Mouse (Mus musculus) granulocyte monocyte progenitor cell, adult 5-6 weeks (primary cell): ENCODE results near the gene Polrmt. TPM values are rescaled to one million over a fixed set of nuclear protein-coding genes. Genes with fewer than 3 reads are reported as not detected.

Experiments
- ATAC-seq: replicated peaks from 2 replicates; pipeline ENCODE4 v1.8.0; 2016; ENCODE audit warnings: mild to moderate bottlenecking, moderate TSS enrichment, inconsistent platforms; ENCODE audit not compliant: poor library complexity, severe bottlenecking
- total RNA-seq, 2 experiments: library from RNA; stranded (forward) in 1 of 2; stranded (reverse) in 1 of 2; fragments of 200-712, 200-1000 nt in 1 of 2; fragments of >200 nt in 1 of 2; fragmentation: Nextera tagmentation in 1 of 2; gene quantifications; 2 replicates each; pipeline ENCODE4 v1.2.3; 2014 to 2017

The Polrmt gene
- total RNA-seq (2014; fragmentation: Nextera tagmentation) (28.6 and 56.2 TPM in 2 replicates), total RNA-seq (2017) (12.7 and 14.0 TPM in 2 replicates)

- ATAC-seq: peak; percentile 96
Measured at GRCm38 (mm10) chr10:79745898-79746773, at the start of gene Polrmt. Polrmt (minus strand) TSS chr10:79746581.

GRCm38 (mm10) chr10:79795905-79796304, 49.5 kb upstream of the Polrmt start:
- ATAC-seq: no peak

GRCm38 (mm10) chr10:79794491-79794931, 48.1 kb upstream of the Polrmt start:
- no peak for ATAC-seq

- no peak for ATAC-seq
Measured at GRCm38 (mm10) chr10:79793738-79794490, 47.5 kb upstream of the Polrmt start.

GRCm38 (mm10) chr10:79793051-79793737, 46.8 kb upstream of the Polrmt start, which contains the start of gene Palm:
Palm (plus strand) TSS chr10:79793572.
- peak; percentile 50 for ATAC-seq

GRCm38 (mm10) chr10:79792339-79793040, 46.1 kb upstream of the Polrmt start:
- no peak for ATAC-seq

GRCm38 (mm10) chr10:79790861-79791260, 44.5 kb upstream of the Polrmt start, which contains the start of gene Prss57:
Prss57 (minus strand) TSS chr10:79790961.
- no peak; the same call in 1 of the 2 replicates for ATAC-seq

GRCm38 (mm10) chr10:79789581-79789980, 43.2 kb upstream of the Polrmt start:
- no peak for ATAC-seq

- ATAC-seq: peak; percentile 54
Measured at GRCm38 (mm10) chr10:79788386-79789158, 42.2 kb upstream of the Polrmt start.

- ATAC-seq: no peak
Measured at GRCm38 (mm10) chr10:79783920-79784800, 37.8 kb upstream of the Polrmt start.

GRCm38 (mm10) chr10:79783050-79783449, 36.7 kb upstream of the Polrmt start:
- ATAC-seq: no peak

- no peak for ATAC-seq
Measured at GRCm38 (mm10) chr10:79781956-79782355, 35.6 kb upstream of the Polrmt start.

- ATAC-seq: 0 out of 2 replicates have a peak, but pooled peaks have one; percentile 0
Measured at GRCm38 (mm10) chr10:79781139-79781538, 34.8 kb upstream of the Polrmt start.

- peak; percentile 55 for ATAC-seq
Measured at GRCm38 (mm10) chr10:79780664-79781015, 34.3 kb upstream of the Polrmt start.

GRCm38 (mm10) chr10:79779784-79780663, 33.6 kb upstream of the Polrmt start:
- peak; percentile 70 for ATAC-seq

GRCm38 (mm10) chr10:79779193-79779592, 32.8 kb upstream of the Polrmt start:
- no peak for ATAC-seq

GRCm38 (mm10) chr10:79778006-79778405, 31.6 kb upstream of the Polrmt start:
- ATAC-seq: no peak
